Mouse (Mus musculus) lung, embryonic 14.5 days (tissue): ENCODE results near the gene Gm5799. TPM values are rescaled to one million over a fixed set of nuclear protein-coding genes. Genes with fewer than 3 reads are reported as not detected.

ENCODE experiments used
- polyA plus RNA-seq: library from polyadenylated mRNA; unstranded; fragments of >200 nt; fragmentation: Nextera tagmentation; extraction: Ambion mirVana; gene quantifications from 2 replicates; pipeline ENCODE4 v1.2.1, GENCODE M21; 2014

Gm5799 gene
- polyA plus RNA-seq, 1 experiment from 2014 or later, result 0.16 TPM

Other genes with a start within 250 kb of the Gm5799 start
- gene Gm8127, start 249.7 kb upstream of the Gm5799 start, polyA plus RNA-seq, result not detected in 2 replicates
- gene 1700001F09Rik, start 195.8 kb upstream of the Gm5799 start, polyA plus RNA-seq, result not detected in 2 replicates
- not detected in 2 replicates for gene Gm8138, start 127.2 kb upstream of the Gm5799 start, polyA plus RNA-seq
- gene Gm17654, start 35.6 kb downstream of the Gm5799 start, polyA plus RNA-seq, result not detected in 2 replicates
- not detected in 2 replicates for gene Gm10375, start 64.4 kb downstream of the Gm5799 start, polyA plus RNA-seq
- not detected in 2 replicates for gene Gm8165, start 133.6 kb downstream of the Gm5799 start, polyA plus RNA-seq
- 1.7 and 2.5 TPM in 2 replicates for gene Gm7324, start 154.3 kb downstream of the Gm5799 start, polyA plus RNA-seq
- gene Gm16506, start 183.9 kb downstream of the Gm5799 start, polyA plus RNA-seq, result not detected in 2 replicates
- gene Gm6526, start 204.3 kb downstream of the Gm5799 start, polyA plus RNA-seq, result not detected in 2 replicates
- not detected in 2 replicates for gene Gm8180, start 241.2 kb downstream of the Gm5799 start, polyA plus RNA-seq